Mouse (Mus musculus): ENCODE measurements around the gene Nt5dc3. TPM values are rescaled to one million over a fixed set of nuclear protein-coding genes. Genes with fewer than 3 reads are reported as not detected.

The Nt5dc3 gene
- polyA plus RNA-seq, 1 experiment: 4.9 TPM

- H3K4me3 ChIP-seq (ENCODE audit: extremely low read depth, insufficient read depth, insufficient read length): no peak overlapping the region
- H3K36me3 ChIP-seq (ENCODE audit: control insufficient read depth, insufficient read depth, low read length): no peaks in the 10 kb centered on the region
- H3K4me1 ChIP-seq (ENCODE audit: control insufficient read depth, insufficient read depth, insufficient read length): no peaks in the 10 kb centered on the region
- no peaks in the 10 kb centered on the region for H3K27me3 ChIP-seq (ENCODE audit: control insufficient read depth, insufficient read depth, low read length)
- no peak overlapping the region for H3K27ac ChIP-seq (ENCODE audit: insufficient read depth, low read length)
- no peak for DNase-seq (ENCODE audit: low read depth in 1 of 2, low spot score in 2 of 2)
- WGBS: 83% methylated on average over 4 of the region's 4 CpGs
- TF ChIP-seq CTCF (IDR thresholded peaks at IDR 0.05; ENCODE audit: extremely low read depth, insufficient read depth, insufficient read length, insufficient replicate concordance) (no peak), POLR2A (IDR thresholded peaks at IDR 0.05; ENCODE audit: low read depth, low read length) (no peak)
Measured at GRCm38 (mm10) chr10:86765344-86765966, 13.3 kb upstream of the Nt5dc3 start.

GRCm38 (mm10) chr10:86769216-86769615 is 9.6 kb upstream of the Nt5dc3 start:
- no peak for DNase-seq (ENCODE audit: low read depth in 1 of 2, low spot score in 2 of 2)
- H3K27ac ChIP-seq (ENCODE audit: insufficient read depth, low read length): no peak overlapping the region
- no peaks in the 10 kb centered on the region for H3K4me1 ChIP-seq (ENCODE audit: control insufficient read depth, insufficient read depth, insufficient read length)
- no peak for TF ChIP-seq CTCF (IDR thresholded peaks at IDR 0.05; ENCODE audit: extremely low read depth, insufficient read depth, insufficient read length, insufficient replicate concordance)
- no peak for TF ChIP-seq POLR2A (IDR thresholded peaks at IDR 0.05; ENCODE audit: low read depth, low read length)
- no peak overlapping the region for H3K4me3 ChIP-seq (ENCODE audit: extremely low read depth, insufficient read depth, insufficient read length)
- H3K27me3 ChIP-seq (ENCODE audit: control insufficient read depth, insufficient read depth, low read length): no peaks in the 10 kb centered on the region
- WGBS: 77% methylated on average over 5 of the region's 5 CpGs
- no peaks in the 10 kb centered on the region for H3K36me3 ChIP-seq (ENCODE audit: control insufficient read depth, insufficient read depth, low read length)

GRCm38 (mm10) chr10:86769797-86770196 is 9.0 kb upstream of the Nt5dc3 start:
- Histone ChIP-seq H3K27me3 (ENCODE audit: control insufficient read depth, insufficient read depth, low read length) (no peaks in the 10 kb centered on the region), H3K36me3 (ENCODE audit: control insufficient read depth, insufficient read depth, low read length) (no peaks in the 10 kb centered on the region), H3K4me3 (ENCODE audit: extremely low read depth, insufficient read depth, insufficient read length) (no peak overlapping the region), H3K4me1 (ENCODE audit: control insufficient read depth, insufficient read depth, insufficient read length) (no peaks in the 10 kb centered on the region), H3K27ac (ENCODE audit: insufficient read depth, low read length) (no peak overlapping the region)
- 90% methylated on average over 4 of the region's 4 CpGs for whole genome bisulfite sequencing
- no peak for TF ChIP-seq CTCF (IDR thresholded peaks at IDR 0.05; ENCODE audit: extremely low read depth, insufficient read depth, insufficient read length, insufficient replicate concordance)
- TF ChIP-seq POLR2A (IDR thresholded peaks at IDR 0.05; ENCODE audit: low read depth, low read length): no peak
- no peak for DNase-seq (ENCODE audit: low read depth in 1 of 2, low spot score in 2 of 2)

GRCm38 (mm10) chr10:86771701-86772100 is 7.1 kb upstream of the Nt5dc3 start:
- no peak for TF ChIP-seq POLR2A (IDR thresholded peaks at IDR 0.05; ENCODE audit: low read depth, low read length)
- TF ChIP-seq CTCF (IDR thresholded peaks at IDR 0.05; ENCODE audit: extremely low read depth, insufficient read depth, insufficient read length, insufficient replicate concordance): no peak
- WGBS: 89% methylated on average over 5 of the region's 5 CpGs
- Histone ChIP-seq H3K27ac (ENCODE audit: insufficient read depth, low read length) (no peak overlapping the region), H3K36me3 (ENCODE audit: control insufficient read depth, insufficient read depth, low read length) (no peaks in the 10 kb centered on the region), H3K27me3 (ENCODE audit: control insufficient read depth, insufficient read depth, low read length) (no peaks in the 10 kb centered on the region), H3K4me3 (ENCODE audit: extremely low read depth, insufficient read depth, insufficient read length) (no peak overlapping the region), H3K4me1 (ENCODE audit: control insufficient read depth, insufficient read depth, insufficient read length) (no peaks in the 10 kb centered on the region)
- no peak for DNase-seq (ENCODE audit: low read depth in 1 of 2, low spot score in 2 of 2)

GRCm38 (mm10) chr10:86772231-86772631 is 6.6 kb upstream of the Nt5dc3 start:
- Histone ChIP-seq H3K4me1 (ENCODE audit: control insufficient read depth, insufficient read depth, insufficient read length) (no peaks in the 10 kb centered on the region), H3K27ac (ENCODE audit: insufficient read depth, low read length) (no peak overlapping the region), H3K4me3 (ENCODE audit: extremely low read depth, insufficient read depth, insufficient read length) (no peak overlapping the region), H3K27me3 (ENCODE audit: control insufficient read depth, insufficient read depth, low read length) (no peaks in the 10 kb centered on the region), H3K36me3 (ENCODE audit: control insufficient read depth, insufficient read depth, low read length) (no peaks in the 10 kb centered on the region)
- WGBS: 27% methylated on average over 6 of the region's 6 CpGs
- no peak for TF ChIP-seq POLR2A (IDR thresholded peaks at IDR 0.05; ENCODE audit: low read depth, low read length)
- DNase-seq (ENCODE audit: low read depth in 1 of 2, low spot score in 2 of 2): no peak

GRCm38 (mm10) chr10:86773360-86773759 is 5.4 kb upstream of the Nt5dc3 start:
- no peaks in the 10 kb centered on the region for H3K36me3 ChIP-seq (ENCODE audit: control insufficient read depth, insufficient read depth, low read length)
- H3K27me3 ChIP-seq (ENCODE audit: control insufficient read depth, insufficient read depth, low read length): no peaks in the 10 kb centered on the region
- no peak overlapping the region for H3K4me3 ChIP-seq (ENCODE audit: extremely low read depth, insufficient read depth, insufficient read length)
- DNase-seq (ENCODE audit: low read depth in 1 of 2, low spot score in 2 of 2): no peak
- 51% methylated on average over 4 of the region's 4 CpGs for WGBS
- no peak overlapping the region for H3K27ac ChIP-seq (ENCODE audit: insufficient read depth, low read length)
- H3K4me1 ChIP-seq (ENCODE audit: control insufficient read depth, insufficient read depth, insufficient read length): no peaks in the 10 kb centered on the region
- TF ChIP-seq POLR2A (IDR thresholded peaks at IDR 0.05; ENCODE audit: low read depth, low read length) (no peak), CTCF (IDR thresholded peaks at IDR 0.05; ENCODE audit: extremely low read depth, insufficient read depth, insufficient read length, insufficient replicate concordance) (no peak)

GRCm38 (mm10) chr10:86776281-86776680 is 2.5 kb upstream of the Nt5dc3 start:
- H3K27ac ChIP-seq (ENCODE audit: insufficient read depth, low read length): no peak overlapping the region
- peaks cover 8% of the 10 kb centered on the region; the same call in 1 of the 2 replicates for H3K4me1 ChIP-seq (ENCODE audit: control insufficient read depth, insufficient read depth, insufficient read length)
- no peak overlapping the region for H3K4me3 ChIP-seq (ENCODE audit: extremely low read depth, insufficient read depth, insufficient read length)
- H3K36me3 ChIP-seq (ENCODE audit: control insufficient read depth, insufficient read depth, low read length): no peaks in the 10 kb centered on the region
- no peaks in the 10 kb centered on the region for H3K27me3 ChIP-seq (ENCODE audit: control insufficient read depth, insufficient read depth, low read length)
- WGBS: 94% methylated on average over 9 of the region's 9 CpGs
- TF ChIP-seq POLR2A (IDR thresholded peaks at IDR 0.05; ENCODE audit: low read depth, low read length) (no peak), CTCF (IDR thresholded peaks at IDR 0.05; ENCODE audit: extremely low read depth, insufficient read depth, insufficient read length, insufficient replicate concordance) (no peak)
- DNase-seq (ENCODE audit: low read depth in 1 of 2, low spot score in 2 of 2): no peak
